Mouse (Mus musculus): ENCODE results near the gene Hsp90ab1. TPM values are rescaled to one million over a fixed set of nuclear protein-coding genes. Genes with fewer than 3 reads are reported as not detected.

Hsp90ab1 gene
- polyA plus RNA-seq, 1 experiment: 980 TPM

- TF ChIP-seq CTCF (IDR thresholded peaks at IDR 0.05; ENCODE audit: extremely low read depth, insufficient read depth, low read length): no peak
- no peak for TF ChIP-seq POLR2A (IDR thresholded peaks at IDR 0.05; ENCODE audit: extremely low read depth, insufficient read depth, low read length)
- Histone ChIP-seq H3K4me3 (ENCODE audit: insufficient read depth, low read length) (no peak overlapping the region), H3K4me1 (ENCODE audit: control insufficient read depth, insufficient read depth, low read length) (peaks cover 6% of the 10 kb centered on the region; the same call in 1 of the 2 replicates)
Measured at GRCm38 (mm10) chr17:45590410-45590809, 17.3 kb upstream of the Hsp90ab1 start.

DNA sequence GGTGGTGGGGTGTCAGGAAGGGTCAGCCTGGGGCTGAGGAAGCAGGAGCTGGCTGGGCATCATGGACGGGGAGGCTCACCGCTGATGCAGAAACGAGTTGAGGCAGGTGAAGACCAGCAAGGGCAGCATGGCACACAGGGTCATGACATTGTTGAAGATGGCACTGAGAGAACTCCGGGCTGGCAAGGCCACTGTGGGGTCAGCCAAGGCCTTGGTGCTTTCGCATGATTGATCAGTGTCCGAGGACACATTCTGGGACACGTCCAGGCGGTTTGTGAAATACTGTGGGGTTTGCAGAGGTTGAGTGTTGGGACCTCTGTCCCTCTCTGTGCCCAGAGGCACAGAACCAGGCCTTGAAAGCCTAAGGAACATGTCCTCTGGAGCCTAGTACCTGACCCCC is 16.8 kb upstream of the Hsp90ab1 start:
- no peak overlapping the region for H3K4me3 ChIP-seq (ENCODE audit: insufficient read depth, low read length)
- peaks cover 8% of the 10 kb centered on the region; the same call in 1 of the 2 replicates for H3K4me1 ChIP-seq (ENCODE audit: control insufficient read depth, insufficient read depth, low read length)
- TF ChIP-seq CTCF (IDR thresholded peaks at IDR 0.05; ENCODE audit: extremely low read depth, insufficient read depth, low read length) (no peak), POLR2A (IDR thresholded peaks at IDR 0.05; ENCODE audit: extremely low read depth, insufficient read depth, low read length) (no peak)
- no peak overlapping the region for H3K27ac ChIP-seq (ENCODE audit: insufficient read depth, low read length)

More at GRCm38 (mm10) chr17:45590410-45590809, 17.3 kb upstream of the Hsp90ab1 start:
- no peak overlapping the region for H3K27ac ChIP-seq (ENCODE audit: insufficient read depth, low read length)

DNA sequence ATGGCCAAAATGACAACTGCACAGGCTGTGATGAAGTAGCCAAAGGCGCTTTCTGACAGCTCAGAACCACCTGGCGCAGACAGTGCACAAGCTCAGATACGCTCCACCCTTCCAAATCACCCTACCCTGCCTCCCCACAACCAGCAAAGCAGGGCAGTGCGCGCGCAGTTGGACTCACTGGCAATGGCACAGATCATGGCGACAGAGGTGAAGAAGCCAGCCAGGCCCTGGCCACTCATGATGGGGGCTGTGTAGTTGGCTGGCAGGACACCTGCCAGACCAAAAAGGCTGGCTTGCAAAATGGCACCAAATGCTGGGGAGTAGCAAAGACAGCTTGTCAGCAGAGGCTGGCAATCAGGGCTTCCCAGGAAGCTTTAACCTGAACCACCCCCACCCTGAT is 16.2 kb upstream of the Hsp90ab1 start:
- peaks cover 8% of the 10 kb centered on the region; the same call in 1 of the 2 replicates for H3K4me1 ChIP-seq (ENCODE audit: control insufficient read depth, insufficient read depth, low read length)
- H3K4me3 ChIP-seq (ENCODE audit: insufficient read depth, low read length): no peak overlapping the region
- TF ChIP-seq CTCF (IDR thresholded peaks at IDR 0.05; ENCODE audit: extremely low read depth, insufficient read depth, low read length) (no peak), POLR2A (IDR thresholded peaks at IDR 0.05; ENCODE audit: extremely low read depth, insufficient read depth, low read length) (no peak)
- H3K27ac ChIP-seq (ENCODE audit: insufficient read depth, low read length): no peak overlapping the region

DNA sequence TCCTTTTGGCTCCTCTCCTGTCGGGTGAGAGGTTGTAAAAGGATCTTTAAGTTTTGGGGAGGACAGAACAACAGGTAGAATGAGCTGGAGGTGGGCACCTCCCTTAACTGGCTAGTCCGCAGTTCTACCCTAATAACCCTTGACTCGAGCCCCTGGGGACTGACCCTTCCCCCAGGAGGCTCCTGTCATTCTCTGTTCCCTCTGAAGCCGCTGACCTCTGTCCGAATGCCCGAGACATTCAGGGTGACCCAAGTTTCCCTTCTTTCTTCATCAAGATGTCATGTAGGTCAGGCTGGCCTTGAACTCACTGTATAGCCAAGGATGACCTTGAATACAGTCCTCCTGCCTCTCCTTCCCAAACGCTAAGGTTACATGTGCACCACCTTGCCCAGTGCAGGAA is 15.3 kb upstream of the Hsp90ab1 start:
- Histone ChIP-seq H3K4me3 (ENCODE audit: insufficient read depth, low read length) (no peak overlapping the region), H3K27ac (ENCODE audit: insufficient read depth, low read length) (no peak overlapping the region), H3K4me1 (ENCODE audit: control insufficient read depth, insufficient read depth, low read length) (peaks cover 8% of the 10 kb centered on the region; the same call in 1 of the 2 replicates)
- no peak for TF ChIP-seq CTCF (IDR thresholded peaks at IDR 0.05; ENCODE audit: extremely low read depth, insufficient read depth, low read length)
- TF ChIP-seq POLR2A (IDR thresholded peaks at IDR 0.05; ENCODE audit: extremely low read depth, insufficient read depth, low read length): no peak

GRCm38 (mm10) chr17:45586449-45586837 is 13.4 kb upstream of the Hsp90ab1 start:
- peaks cover 4% of the 10 kb centered on the region; the same call in 1 of the 2 replicates for H3K4me1 ChIP-seq (ENCODE audit: control insufficient read depth, insufficient read depth, low read length)
- TF ChIP-seq CTCF (IDR thresholded peaks at IDR 0.05; ENCODE audit: extremely low read depth, insufficient read depth, low read length): peak; percentile 24; the same call in 1 of the 2 replicates
- no peak for TF ChIP-seq POLR2A (IDR thresholded peaks at IDR 0.05; ENCODE audit: extremely low read depth, insufficient read depth, low read length)
- H3K27ac ChIP-seq (ENCODE audit: insufficient read depth, low read length): no peak overlapping the region
- no peak overlapping the region for H3K4me3 ChIP-seq (ENCODE audit: insufficient read depth, low read length)

DNA sequence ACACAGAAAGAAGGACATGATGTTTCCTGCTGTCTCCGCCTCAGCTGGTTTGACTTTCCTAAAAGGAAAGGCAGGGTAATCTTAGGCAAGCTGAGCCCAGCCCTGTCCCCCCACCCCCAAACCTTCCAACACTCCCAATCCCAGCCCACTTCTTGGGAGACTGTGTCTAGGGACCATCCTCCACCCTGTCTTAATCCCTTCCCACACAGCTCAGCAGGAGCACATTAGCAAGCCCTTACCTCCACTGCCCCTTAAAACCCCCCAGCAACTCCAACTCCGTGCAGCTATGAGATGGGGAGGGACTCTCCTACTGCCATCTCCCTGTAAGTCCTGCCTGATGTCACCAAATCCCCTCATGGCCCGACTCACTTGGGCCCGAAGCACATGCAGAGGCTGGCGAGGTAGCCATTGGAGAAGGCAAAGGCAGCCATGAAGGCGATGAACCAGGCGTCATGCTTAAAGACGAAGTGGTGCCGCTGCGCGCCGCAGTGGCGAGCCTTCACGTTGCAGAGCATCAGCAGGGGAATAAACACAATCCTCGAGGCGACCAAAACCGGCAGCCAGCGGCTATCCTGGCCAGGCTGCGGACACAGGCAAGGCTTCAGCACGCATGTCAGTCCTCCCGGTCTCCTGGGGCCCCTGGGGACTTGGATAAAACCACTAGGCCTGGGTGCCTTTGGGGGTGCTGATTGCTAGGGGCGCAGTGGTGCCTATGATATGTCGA is 12.8 kb upstream of the Hsp90ab1 start:
- Histone ChIP-seq H3K27ac (ENCODE audit: insufficient read depth, low read length) (peak overlapping the region; percentile 24; the same call in 1 of the 2 replicates), H3K4me1 (ENCODE audit: control insufficient read depth, insufficient read depth, low read length) (peaks cover 4% of the 10 kb centered on the region; the same call in 1 of the 2 replicates)
- TF ChIP-seq CTCF (IDR thresholded peaks at IDR 0.05; ENCODE audit: extremely low read depth, insufficient read depth, low read length) (no peak), POLR2A (IDR thresholded peaks at IDR 0.05; ENCODE audit: extremely low read depth, insufficient read depth, low read length) (no peak)

GRCm38 (mm10) chr17:45584939-45585678 is 12.0 kb upstream of the Hsp90ab1 start:
- Histone ChIP-seq H3K27ac (ENCODE audit: insufficient read depth, low read length) (peak overlapping the region; percentile 24; the same call in 1 of the 2 replicates), H3K4me3 (ENCODE audit: insufficient read depth, low read length) (no peak overlapping the region), H3K4me1 (ENCODE audit: control insufficient read depth, insufficient read depth, low read length) (peaks cover 4% of the 10 kb centered on the region; the same call in 1 of the 2 replicates)
- TF ChIP-seq POLR2A (IDR thresholded peaks at IDR 0.05; ENCODE audit: extremely low read depth, insufficient read depth, low read length) (no peak), CTCF (IDR thresholded peaks at IDR 0.05; ENCODE audit: extremely low read depth, insufficient read depth, low read length) (peak; percentile 76)

More for the DNA sequence above, 12.8 kb upstream of the Hsp90ab1 start:
- no peak overlapping the region for H3K4me3 ChIP-seq (ENCODE audit: insufficient read depth, low read length)

DNA sequence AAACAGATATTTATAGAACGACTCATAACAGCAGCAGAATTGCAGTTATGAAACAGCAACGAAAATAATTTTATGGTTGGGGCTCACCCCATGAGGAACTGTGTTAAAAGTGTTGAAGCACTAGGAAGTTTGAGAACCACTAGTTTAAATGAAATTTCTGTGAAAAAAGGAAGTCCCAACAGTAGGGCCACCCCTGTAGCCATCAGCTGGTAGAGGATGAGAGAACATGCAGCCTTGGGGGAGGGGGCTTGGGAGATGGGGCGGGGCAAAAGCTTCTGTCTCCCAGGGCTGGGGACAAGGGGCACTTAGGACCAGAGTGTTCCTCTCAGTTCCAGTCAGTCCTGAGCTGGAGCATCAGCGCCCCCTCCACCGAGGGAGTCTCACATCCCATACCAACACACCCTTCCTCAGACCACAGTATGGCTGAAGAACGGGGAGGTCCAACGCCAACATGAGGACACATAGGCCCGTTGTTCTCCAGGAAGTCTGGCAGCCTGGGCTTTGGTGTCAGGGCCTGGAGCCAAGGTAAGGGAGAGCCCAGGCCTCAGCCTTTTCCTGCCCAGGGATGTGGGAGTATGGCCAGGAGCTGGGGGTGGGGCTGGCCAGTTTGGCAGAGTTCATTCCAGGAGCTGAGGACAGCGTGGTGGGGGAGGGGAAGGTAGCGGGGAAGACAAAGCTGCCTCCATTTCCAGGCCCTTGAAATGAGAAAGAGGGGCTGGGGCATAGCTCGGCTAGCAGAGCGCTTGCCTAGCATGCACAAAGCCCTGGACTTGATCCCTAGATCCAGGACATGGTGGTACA is 11.2 kb upstream of the Hsp90ab1 start:
- TF ChIP-seq CTCF (IDR thresholded peaks at IDR 0.05; ENCODE audit: extremely low read depth, insufficient read depth, low read length) (no peak), POLR2A (IDR thresholded peaks at IDR 0.05; ENCODE audit: extremely low read depth, insufficient read depth, low read length) (no peak)
- Histone ChIP-seq H3K4me3 (ENCODE audit: insufficient read depth, low read length) (no peak overlapping the region), H3K4me1 (ENCODE audit: control insufficient read depth, insufficient read depth, low read length) (peaks cover 4% of the 10 kb centered on the region; the same call in 1 of the 2 replicates), H3K27ac (ENCODE audit: insufficient read depth, low read length) (no peak overlapping the region)

Measured in cortical plate, adult 2 months (tissue).